Mouse (Mus musculus): ENCODE measurements around the gene Foxm1. TPM values are rescaled to one million over a fixed set of nuclear protein-coding genes. Genes with fewer than 3 reads are reported as not detected.

Gene Foxm1
- total RNA-seq, 1 experiment = 24.1 TPM

DNA sequence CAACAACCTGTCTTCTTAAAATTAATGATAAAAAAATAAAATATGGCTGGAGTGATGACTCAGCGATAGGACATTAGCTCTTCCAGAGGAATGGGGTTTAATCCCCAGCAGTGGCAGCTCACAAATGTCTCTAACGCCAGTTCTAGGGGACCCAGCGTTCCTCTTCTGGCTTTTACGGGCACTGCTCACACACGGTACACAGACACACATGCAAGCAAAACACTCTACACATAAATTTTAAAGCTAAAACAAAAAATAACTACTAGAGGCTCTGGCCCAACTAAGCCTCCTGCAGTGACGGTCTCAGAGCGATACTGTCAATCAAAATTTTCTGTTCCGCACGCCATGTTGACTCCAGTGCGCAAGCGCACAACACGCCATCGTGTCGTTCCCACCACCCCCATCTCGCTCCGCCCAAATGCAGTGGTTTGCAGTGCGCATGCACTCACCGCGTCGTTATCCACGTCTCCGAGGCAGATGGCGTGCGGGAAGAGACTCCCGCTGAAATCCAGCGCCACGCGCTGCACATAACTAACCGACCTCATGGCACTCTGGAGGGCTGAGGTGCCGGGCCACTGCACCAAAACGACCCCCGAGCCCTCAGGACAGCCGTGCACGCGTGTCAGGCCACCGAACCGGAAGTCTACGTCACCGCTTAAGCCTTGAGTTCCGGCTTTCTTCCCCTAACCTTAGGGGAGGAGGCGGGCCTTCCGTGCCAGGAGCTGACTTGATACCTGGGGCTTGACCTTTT lies 61.7 kb downstream of the Foxm1 start, which contains the start of gene Itfg2:
Gene Itfg2 (minus strand): TSS at position 663 of the 751 bp plus-strand sequence.
- peak within 1 kb of the TSS; percentile 97 for H3K27ac ChIP-seq (ENCODE audit: insufficient read depth, low read depth, low read length, poor library complexity, severe bottlenecking)
- H3K4me3 ChIP-seq (ENCODE audit: insufficient read depth in 1 of 2, low read depth in 1 of 2, low read length in 2 of 2, poor library complexity in 1 of 2, severe bottlenecking in 1 of 2) = peak within 1 kb of the TSS; percentile 82 to 88
- peak; percentile 92 for DNase-seq (ENCODE audit: low read depth, low spot score)
- peaks cover 4% of the 10 kb centered on the region for H3K36me3 ChIP-seq (ENCODE audit: control insufficient read depth, insufficient read depth, low read length, poor library complexity, severe bottlenecking)
- peaks cover 3 to 4% of the 10 kb centered on the region in 2 experiments; a peak in 1 of 4 replicates for H3K4me1 ChIP-seq (ENCODE audit: control insufficient read depth in 2 of 2, insufficient read depth in 2 of 2, low read length in 2 of 2, poor library complexity in 1 of 2)
- peak; percentile 67; the same call in 1 of the 2 replicates for TF ChIP-seq MAFK (IDR thresholded peaks at IDR 0.05; ENCODE audit: insufficient read depth, low read depth, low read length)
- TF ChIP-seq HCFC1 (IDR thresholded peaks at IDR 0.05; ENCODE audit: borderline replicate concordance, insufficient read depth, low read length) = peak; percentile 66; the same call in 1 of the 2 replicates
- no peak for TF ChIP-seq ZC3H11A (IDR thresholded peaks at IDR 0.05; ENCODE audit: borderline replicate concordance, low read depth, low read length)
- H3K9ac ChIP-seq (ENCODE audit: insufficient read depth, low read depth, low read length, poor library complexity, severe bottlenecking) = peak within 1 kb of the TSS; percentile 97
- in situ Hi-C loops (cut with MboI; ENCODE audit: low sequenced_read_pairs in 2 of 2, unreplicated experiment in 2 of 2) = no loop called here
- H3K9me3 ChIP-seq (ENCODE audit: control insufficient read depth, insufficient read depth, low read depth, low read length) = no peaks in the 10 kb centered on the region

DNA sequence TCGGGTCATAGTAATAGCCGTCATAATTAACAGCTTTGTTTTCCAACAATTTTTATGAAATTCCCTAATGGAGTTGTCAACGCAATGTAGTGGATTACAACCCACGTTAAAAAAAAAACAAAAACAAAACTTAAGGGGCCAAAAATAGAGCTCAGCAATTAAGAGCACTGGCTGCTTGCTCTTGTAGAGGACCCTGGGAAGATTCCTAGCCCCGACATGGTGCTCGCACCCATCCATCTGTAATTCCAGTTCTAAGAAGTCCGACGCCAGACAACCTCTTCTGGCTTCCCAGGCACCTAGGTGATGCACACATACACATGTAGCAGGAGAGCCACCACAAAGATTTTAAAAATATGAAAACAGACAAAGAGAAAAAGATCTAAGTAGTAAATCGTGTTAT lies 62.3 kb downstream of the Foxm1 start:
- no peak for TF ChIP-seq ZNF384 (IDR thresholded peaks at IDR 0.05; ENCODE audit: low read depth, low read length)
- TF ChIP-seq MAFK (IDR thresholded peaks at IDR 0.05; ENCODE audit: insufficient read depth, low read depth, low read length) = no peak
- H3K4me1 ChIP-seq (ENCODE audit: control insufficient read depth in 2 of 2, insufficient read depth in 2 of 2, low read length in 2 of 2, poor library complexity in 1 of 2) = peaks cover 4 to 6% of the 10 kb centered on the region in 2 experiments; a peak in 2 of 4 replicates
- peak overlapping the region; percentile 55; the same call in 1 of the 2 replicates for H3K9ac ChIP-seq (ENCODE audit: insufficient read depth, low read depth, low read length, poor library complexity, severe bottlenecking)
- DNase-seq (ENCODE audit: low read depth, low spot score) = no peak
- H3K9me3 ChIP-seq (ENCODE audit: control insufficient read depth, insufficient read depth, low read depth, low read length) = no peaks in the 10 kb centered on the region
- peaks cover 10% of the 10 kb centered on the region for H3K36me3 ChIP-seq (ENCODE audit: control insufficient read depth, insufficient read depth, low read length, poor library complexity, severe bottlenecking)
- peak overlapping the region; percentile 74 for H3K27ac ChIP-seq (ENCODE audit: insufficient read depth, low read depth, low read length, poor library complexity, severe bottlenecking)
- in situ Hi-C loops (cut with MboI; ENCODE audit: low sequenced_read_pairs in 2 of 2, unreplicated experiment in 2 of 2) = no loop called here
- H3K4me3 ChIP-seq (ENCODE audit: insufficient read depth in 1 of 2, low read depth in 1 of 2, low read length in 2 of 2, poor library complexity in 1 of 2, severe bottlenecking in 1 of 2) = peak overlapping the region in 1 of 2 experiments; percentile 88; a peak in 2 of 4 replicates

Other genes with a start within 250 kb of the Foxm1 start
- gene Tspan9, start 219.4 kb upstream of the Foxm1 start, total RNA-seq (2012; rRNA removed) = 161 and 175 TPM in 2 replicates
- gene Tead4, start 62.1 kb upstream of the Foxm1 start, total RNA-seq (2012; rRNA removed) = 5.6 and 6.8 TPM in 2 replicates
- gene Tulp3, start 7.1 kb upstream of the Foxm1 start, total RNA-seq (2012; rRNA removed) = 10.5 and 11.7 TPM in 2 replicates
- gene Rhno1, start 56 bp upstream of the Foxm1 start, total RNA-seq (2012; rRNA removed) = 31.1 and 31.9 TPM in 2 replicates
- 0.16 TPM in 1 of 2 replicates, not detected in the other for gene Tex52, start 12.5 kb downstream of the Foxm1 start, total RNA-seq (2012; rRNA removed)
- not detected in 2 replicates for gene Gm44596, start 12.5 kb downstream of the Foxm1 start, total RNA-seq (2012; rRNA removed)
- gene Nrip2, start 36.3 kb downstream of the Foxm1 start, total RNA-seq (2012; rRNA removed) = 0.27 and 0.42 TPM in 2 replicates
- 33.4 and 38.3 TPM in 2 replicates for gene Itfg2, start 62.0 kb downstream of the Foxm1 start, total RNA-seq (2012; rRNA removed)
- gene Fkbp4, start 75.7 kb downstream of the Foxm1 start, total RNA-seq (2012; rRNA removed) = 396 and 408 TPM in 2 replicates
- gene Pzp, start 163.8 kb downstream of the Foxm1 start, total RNA-seq (2012; rRNA removed) = 1.7 and 2.5 TPM in 2 replicates
- not detected in 2 replicates for gene A2ml1, start 218.6 kb downstream of the Foxm1 start, total RNA-seq (2012; rRNA removed)